Mouse (Mus musculus) retina, embryonic 14.5 days (tissue): ENCODE measurements at regions not wholly inside any gene's neighbourhood (a gene's known extent, or its start where the extent isn't known, plus 50 kb on each side); places are given as distances from the start of the nearest gene placed in this dataset.

ENCODE experiments used
- DNase-seq: peaks from one replicate; pipeline ENCODE4 v3.0.0-alpha.2; 2015; ENCODE audit warnings: low spot score

GRCm38 (mm10) chr9:73319704-73320307, 206.6 kb downstream of the Rsl24d1 start:
- DNase-seq: no peak

DNA sequence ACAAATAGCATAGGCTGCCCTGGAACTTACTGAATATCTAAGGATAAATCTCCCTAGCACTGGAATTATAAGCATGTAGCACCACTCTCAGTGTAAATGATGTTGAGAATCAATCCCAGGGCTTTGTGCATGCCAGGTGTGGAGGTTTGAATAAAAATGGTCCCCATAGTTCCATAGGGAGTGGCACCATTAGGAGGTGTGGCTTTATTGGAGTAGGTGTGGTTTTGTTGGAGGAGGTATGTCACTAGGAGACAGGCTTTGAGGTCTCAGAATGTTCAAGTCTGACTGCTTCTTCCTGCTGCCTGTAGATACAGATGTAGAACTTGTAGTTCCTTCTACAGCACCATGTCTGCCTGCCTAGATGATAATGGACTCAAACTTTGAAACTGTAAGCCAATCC, 217.8 kb downstream of the Rsl24d1 start:
- DNase-seq: no peak

- DNase-seq: no peak
Measured at GRCm38 (mm10) chr9:73336039-73336438, 222.8 kb downstream of the Rsl24d1 start.

GRCm38 (mm10) chr9:73337045-73337740, 224.0 kb downstream of the Rsl24d1 start:
- DNase-seq: no peak

- no peak for DNase-seq
Measured at GRCm38 (mm10) chr9:73355876-73356275, 242.7 kb downstream of the Rsl24d1 start.

GRCm38 (mm10) chr9:73358968-73359367, 245.7 kb downstream of the Rsl24d1 start:
- no peak for DNase-seq

- no peak for DNase-seq
Measured at GRCm38 (mm10) chr9:73380768-73381167, 267.5 kb downstream of the Rsl24d1 start.

DNA sequence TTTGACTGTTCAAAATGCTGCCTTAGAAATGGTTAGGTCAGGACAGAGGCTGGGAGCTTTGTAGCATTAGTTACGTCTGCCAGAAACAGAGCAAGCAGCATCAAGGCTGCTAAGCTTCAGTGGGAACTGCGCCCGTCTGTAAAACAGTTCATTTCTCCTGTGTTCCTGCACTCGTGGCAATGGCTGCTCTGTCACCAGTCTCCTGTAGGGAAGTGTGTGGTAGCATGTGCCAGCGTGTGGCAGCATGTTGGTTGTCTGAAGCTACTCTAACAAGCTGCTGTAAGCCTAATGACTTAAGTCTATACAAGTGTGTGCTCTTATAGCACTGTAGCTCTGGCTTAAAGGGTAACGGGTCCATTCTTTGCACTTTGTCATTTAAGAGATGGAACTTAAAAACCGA, 278.8 kb downstream of the Rsl24d1 start:
- no peak for DNase-seq

DNA sequence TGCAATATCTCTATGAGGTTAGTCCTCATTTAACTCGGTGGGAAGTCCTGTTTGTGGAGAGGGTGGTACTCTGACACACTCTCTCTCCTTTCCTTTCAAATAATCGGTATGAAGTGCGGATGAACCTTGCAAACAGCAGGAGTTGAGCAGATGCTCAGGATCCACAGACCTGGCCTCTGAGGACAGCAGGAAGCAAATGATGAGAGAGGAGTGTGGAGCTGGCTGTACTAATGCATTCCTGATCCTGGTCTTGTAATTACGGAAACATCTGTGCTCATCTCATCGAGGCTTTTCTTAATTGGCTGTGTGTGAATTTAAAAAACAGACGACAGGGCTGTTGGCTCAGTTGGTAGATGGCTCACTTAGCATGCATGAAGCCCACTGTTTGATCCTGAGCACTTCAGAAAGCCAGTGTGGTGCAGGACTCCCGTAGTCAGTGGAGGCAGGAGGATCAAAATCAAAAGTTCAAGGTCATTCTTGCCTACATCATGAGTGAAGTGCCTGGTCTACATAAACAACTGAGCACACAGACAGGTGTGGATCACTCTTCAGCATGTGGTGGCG, 300.2 kb downstream of the Rsl24d1 start:
- DNase-seq: no peak

- DNase-seq: no peak
Measured at GRCm38 (mm10) chr9:73416084-73416777, 303.0 kb downstream of the Rsl24d1 start.
